In the genomic region with DNA sequence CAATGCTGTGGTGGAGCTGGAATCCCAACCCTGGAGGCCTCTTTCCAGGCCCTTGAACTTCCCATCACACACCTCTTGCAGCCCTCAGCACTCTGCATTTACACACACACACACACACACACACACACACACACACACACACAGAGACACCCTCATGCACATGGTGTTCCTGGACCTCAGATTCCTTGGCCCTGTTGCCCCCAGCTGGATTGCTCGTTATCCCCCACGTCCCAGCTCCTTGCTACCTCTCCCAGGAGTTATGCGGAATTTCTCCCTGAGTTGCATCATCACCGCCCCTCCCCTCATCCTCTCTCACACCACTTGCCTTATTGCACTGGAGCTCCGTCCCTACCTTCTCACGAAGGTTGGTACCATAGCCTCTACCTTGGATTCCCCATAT, we compare ENCODE assay signal across 24 mouse cellular contexts. TPM values are rescaled to one million over a fixed set of nuclear protein-coding genes. Genes with fewer than 3 reads are reported as not detected.
DNase-seq lines count a peak whose midpoint lies in the region; ATAC-seq and TF ChIP-seq lines count a peak whose summit lies in the region.
"Had no signal": no experiment of that assay in that cellular context is flagged by ENCODE, and none has a peak within 500 bp of the region (broad histone marks: within the 10 kb centered on the region; RNA-seq: fewer than 3 reads in every experiment).

No protein-coding gene starts in this region.

- DNase-seq in gastrocnemius, adult 2 months: peak; percentile 43
- DNase-seq in gastrocnemius, postnatal 14 days: no peak
- no peak for DNase-seq in heart, postnatal 14 days
- DNase-seq in lung, adult 2 months: no peak
- no peak for DNase-seq in frontal cortex, postnatal 10 days (ENCODE audit: low spot score in 2 of 2)
- DNase-seq: adrenal gland, postnatal 25 days; cerebellum, adult 9-10 months; kidney, adult 8-10 months; liver, postnatal 0 days; thymus, adult 18-20 months; thymus, postnatal 36 days had no signal

- H3K4me3 ChIP-seq in gastrocnemius, adult 2 months: peak overlapping the region; percentile 23; the same call in 1 of the 2 replicates
- H3K4me3 ChIP-seq in heart, embryonic 11.5 days (ENCODE audit: low read depth, low read length): no peak overlapping the region
- H3K4me3 ChIP-seq in lung, embryonic 15.5 days: no peak overlapping the region
- no peak overlapping the region for H3K4me3 ChIP-seq in lung, adult 2 months (replicated peaks; ENCODE audit: extremely low read depth, low read depth, low read length)
- H3K4me3 ChIP-seq in heart, embryonic 16.5 days (ENCODE audit: low read length): no peak overlapping the region
- H3K4me3 ChIP-seq: forebrain, embryonic 10.5 days; hindbrain, embryonic 13.5 days; layer of hippocampus, adult 2 months; limb, embryonic 12.5 days; stomach, embryonic 15.5 days had no signal

- intact Hi-C loops in gastrocnemius, adult 2 months (cut with DNase I): loop anchor here (2.0 kb wide), 1 partner anchor 16 kb away; no protein-coding TSS in a partner anchor
- intact Hi-C loops in gastrocnemius, postnatal 14 days (cut with DNase I; ENCODE audit: low total_unique reads): no loop called here
- intact Hi-C loops in heart, postnatal 14 days (cut with DNase I): no loop called here

- H3K27me3 ChIP-seq in heart, embryonic 11.5 days (ENCODE audit: control insufficient read depth, insufficient read depth, low read length): no peaks in the 10 kb centered on the region
- H3K27me3 ChIP-seq in lung, embryonic 15.5 days: no peaks in the 10 kb centered on the region
- H3K27me3 ChIP-seq in heart, embryonic 16.5 days (ENCODE audit: control insufficient read depth, insufficient read depth, low read length): no peaks in the 10 kb centered on the region
- H3K27me3 ChIP-seq: hindbrain, embryonic 13.5 days; limb, embryonic 12.5 days; stomach, embryonic 15.5 days had no signal

- 26% methylated on average over 6 of the region's 6 CpGs for WGBS in heart, embryonic 11.5 days (ENCODE audit: insufficient replicate concordance)
- 35% methylated on average over 6 of the region's 6 CpGs for WGBS in lung, embryonic 15.5 days
- 47% methylated on average over 6 of the region's 6 CpGs for WGBS in lung, adult 2 months
- 37% methylated on average over 6 of the region's 6 CpGs for WGBS in heart, embryonic 16.5 days

- H3K4me1 ChIP-seq in heart, embryonic 11.5 days (ENCODE audit: control insufficient read depth, insufficient read depth, low read length): peaks cover 84% of the 10 kb centered on the region
- peaks cover 59% of the 10 kb centered on the region for H3K4me1 ChIP-seq in lung, embryonic 15.5 days
- peaks cover 39% of the 10 kb centered on the region for H3K4me1 ChIP-seq in lung, adult 2 months (ENCODE audit: control insufficient read depth, insufficient read depth, low read length)
- peaks cover 86% of the 10 kb centered on the region for H3K4me1 ChIP-seq in heart, embryonic 16.5 days (ENCODE audit: control insufficient read depth, insufficient read depth, low read length)
- H3K4me1 ChIP-seq: hindbrain, embryonic 13.5 days had no signal

- no peak for TF ChIP-seq CTCF in gastrocnemius, adult 2 months (IDR thresholded peaks at IDR 0.05)
- TF ChIP-seq CTCF in lung, adult 2 months (IDR thresholded peaks at IDR 0.05; ENCODE audit: insufficient read depth, low read length): no peak

- ATAC-seq in heart, embryonic 11.5 days (replicated peaks; ENCODE audit: insufficient number of reproducible peaks, low FRiP score, low TSS enrichment): no peak
- ATAC-seq in lung, embryonic 15.5 days (ENCODE audit: borderline replicate concordance, extremely low read depth, low FRiP score, low TSS enrichment): no peak; the same call in 1 of the 2 replicates
- no peak for ATAC-seq in heart, embryonic 16.5 days (replicated peaks; ENCODE audit: extremely low read depth, insufficient read depth, low FRiP score)
- ATAC-seq: forebrain, embryonic 16.5 days; inflammation-experienced regulatory T-cells, adult 6 months; liver, postnatal 0 days had no signal

- no peak for TF ChIP-seq POLR2A in lung, adult 2 months (IDR thresholded peaks at IDR 0.05; ENCODE audit: borderline replicate concordance, extremely low read depth, low read depth, low read length)

- H3K9me3 ChIP-seq in heart, embryonic 11.5 days (replicated peaks; ENCODE audit: control insufficient read depth, low read length): no peaks in the 10 kb centered on the region
- no peaks in the 10 kb centered on the region for H3K9me3 ChIP-seq in lung, embryonic 15.5 days
- H3K9me3 ChIP-seq in heart, embryonic 16.5 days (replicated peaks; ENCODE audit: control insufficient read depth, low read length): no peaks in the 10 kb centered on the region
- H3K9me3 ChIP-seq: forebrain, embryonic 10.5 days; hindbrain, embryonic 13.5 days; limb, embryonic 12.5 days; stomach, embryonic 15.5 days had no signal

- peak overlapping the region; percentile 33; the same call in 1 of the 2 replicates for H3K4me2 ChIP-seq in heart, embryonic 11.5 days
- no peak overlapping the region for H3K4me2 ChIP-seq in lung, embryonic 15.5 days
- no peak overlapping the region for H3K4me2 ChIP-seq in heart, embryonic 16.5 days (ENCODE audit: low read depth, low read length)
- H3K4me2 ChIP-seq: hindbrain, embryonic 13.5 days; limb, embryonic 12.5 days; liver, embryonic 11.5 days; midbrain, embryonic 11.5 days; stomach, embryonic 15.5 days had no signal

- H3K36me3 ChIP-seq in heart, embryonic 11.5 days (ENCODE audit: control insufficient read depth, insufficient read depth, low read length): no peaks in the 10 kb centered on the region; the same call in 1 of the 2 replicates
- H3K36me3 ChIP-seq in lung, embryonic 15.5 days: no peaks in the 10 kb centered on the region
- 0 out of 2 replicates have a peak, but pooled peaks cover 3% of the 10 kb centered on the region for H3K36me3 ChIP-seq in heart, embryonic 16.5 days (ENCODE audit: control insufficient read depth, insufficient read depth)
- H3K36me3 ChIP-seq: forebrain, embryonic 10.5 days; hindbrain, embryonic 13.5 days; limb, embryonic 12.5 days; stomach, embryonic 15.5 days had no signal

- no peak overlapping the region for H3K9ac ChIP-seq in heart, embryonic 11.5 days (ENCODE audit: low read depth, low read length)
- H3K9ac ChIP-seq in lung, embryonic 15.5 days: no peak overlapping the region
- peak overlapping the region; percentile 57 for H3K9ac ChIP-seq in heart, embryonic 16.5 days (ENCODE audit: low read length)
- H3K9ac ChIP-seq: hindbrain, embryonic 13.5 days; limb, embryonic 12.5 days; liver, postnatal 0 days; stomach, embryonic 15.5 days had no signal

- peak overlapping the region; percentile 94 for H3K27ac ChIP-seq in gastrocnemius, adult 2 months
- peak overlapping the region; percentile 86 for H3K27ac ChIP-seq in heart, embryonic 11.5 days (ENCODE audit: low read depth, low read length)
- 0 out of 2 replicates have a peak overlapping the region, but pooled peaks have one; percentile 0 for H3K27ac ChIP-seq in lung, embryonic 15.5 days
- H3K27ac ChIP-seq in heart, embryonic 16.5 days (ENCODE audit: low read length): peak overlapping the region; percentile 77
- H3K27ac ChIP-seq: forebrain, embryonic 10.5 days; hindbrain, embryonic 13.5 days; layer of hippocampus, adult 2 months; limb, embryonic 12.5 days; stomach, embryonic 15.5 days had no signal

RNA-seq across cellular contexts. Expression of a gene that starts 23.2 kb away (rescaled TPM):
- 10 to 100 TPM; 93.3 to 95.0 TPM for total RNA-seq in gastrocnemius, adult 2 months (2021)
- total RNA-seq in gastrocnemius, postnatal 14 days (2021): 100 to 1,000 TPM; 117 to 125 TPM
- polyA plus RNA-seq in heart, embryonic 11.5 days (2014; fragmentation: Nextera tagmentation; extraction: Ambion mirVana): 85.4 and 91.8 TPM in 2 replicates
- 100 to 1,000 TPM; 103 to 109 TPM for total RNA-seq in heart, postnatal 14 days (2021)
- 37.8 and 42.8 TPM in 2 replicates for polyA plus RNA-seq in lung, embryonic 15.5 days (2015; fragmentation: Nextera tagmentation; extraction: Ambion mirVana)
- polyA plus RNA-seq in lung, adult 2 months (2012; rRNA removed): 33.9 and 40.9 TPM in 2 replicates
- polyA plus RNA-seq in heart, embryonic 16.5 days (2015; fragmentation: Nextera tagmentation; extraction: Ambion mirVana): 99.3 and 111 TPM in 2 replicates

RNA-seq across cellular contexts. Expression of a gene that starts 52.0 kb away (rescaled TPM):
- total RNA-seq in gastrocnemius, adult 2 months (2021): 1 to 10 TPM; 7.0 to 8.7 TPM
- 10 to 100 TPM; 23.8 to 25.6 TPM for total RNA-seq in gastrocnemius, postnatal 14 days (2021)
- 129 and 143 TPM in 2 replicates for polyA plus RNA-seq in heart, embryonic 11.5 days (2014; fragmentation: Nextera tagmentation; extraction: Ambion mirVana)
- 10 to 100 TPM; 33.3 to 34.1 TPM for total RNA-seq in heart, postnatal 14 days (2021)
- 193 and 203 TPM in 2 replicates for polyA plus RNA-seq in lung, embryonic 15.5 days (2015; fragmentation: Nextera tagmentation; extraction: Ambion mirVana)
- polyA plus RNA-seq in lung, adult 2 months (2012; rRNA removed): 33.6 and 47.2 TPM in 2 replicates
- polyA plus RNA-seq in heart, embryonic 16.5 days (2015; fragmentation: Nextera tagmentation; extraction: Ambion mirVana): 95.3 and 104 TPM in 2 replicates
- total RNA-seq: neutrophil, adult 5-6 weeks had no signal

Comparison
In these comparisons a context has a peak if more than half of its experiments do, and no peak if none do; other contexts are left out.
1. H3K27ac ChIP-seq: peak in every context shown above with its lines; median percentile 94 in gastrocnemius, adult 2 months; 86 in heart, embryonic 11.5 days; 77 in heart, embryonic 16.5 days; 0 in lung, embryonic 15.5 days.